Mouse (Mus musculus) hindbrain, embryonic 16.5 days (tissue): ENCODE results near the gene Ap5z1. TPM values are rescaled to one million over a fixed set of nuclear protein-coding genes. Genes with fewer than 3 reads are reported as not detected.
A peak's percentile ranks its signal among the peaks of the same experiment; 100 is the strongest.

Experiments used
- ATAC-seq: fragments of 200-750 bp; cut with Nextera tagmentation; 2 replicates; pipeline ENCODE4 v1.8.0; 2017; ENCODE audit warnings: moderate TSS enrichment, moderate library complexity
- H3K27ac ChIP-seq: fragments of 300-500 bp; sonication (generic); 2 replicates; pipeline ENCODE4 v1.5.1; 2014; ENCODE audit warnings: low read depth, mild to moderate bottlenecking, control low read depth, low read length, moderate library complexity
- H3K27me3 ChIP-seq: fragments of 300-500 bp; sonication (generic); replicated peaks from 2 replicates; pipeline ENCODE4 v1.6.1; 2014; ENCODE audit warnings: low read length; ENCODE audit not compliant: control insufficient read depth, insufficient read depth
- H3K36me3 ChIP-seq: fragments of 300-500 bp; sonication (generic); 2 replicates; pipeline ENCODE4 v1.6.1; 2014; ENCODE audit warnings: mild to moderate bottlenecking, low read length, moderate library complexity, mixed read lengths; ENCODE audit not compliant: control insufficient read depth, insufficient read depth
- H3K4me1 ChIP-seq: fragments of 300-500 bp; sonication (generic); 2 replicates; pipeline ENCODE4 v1.6.1; 2014; ENCODE audit warnings: low read depth, low read length; ENCODE audit not compliant: control insufficient read depth, insufficient read depth
- H3K4me2 ChIP-seq: fragments of 300-500 bp; sonication (generic); 2 replicates; pipeline ENCODE4 v1.6.1; 2014; ENCODE audit warnings: mild to moderate bottlenecking, low read length, control low read depth, moderate library complexity
- H3K4me3 ChIP-seq: fragments of 300-500 bp; sonication (generic); 2 replicates; pipeline ENCODE4 v1.5.1; 2014; ENCODE audit warnings: mild to moderate bottlenecking, low read length, control low read depth, moderate library complexity
- H3K9ac ChIP-seq: fragments of 300-500 bp; sonication (generic); 2 replicates; pipeline ENCODE4 v1.6.1; 2014; ENCODE audit warnings: low read depth, mild to moderate bottlenecking, control low read depth, low read length, moderate library complexity
- H3K9me3 ChIP-seq: fragments of 300-500 bp; sonication (generic); 2 replicates; pipeline ENCODE4 v1.6.1; 2014; ENCODE audit warnings: mild to moderate bottlenecking, low read length, moderate library complexity; ENCODE audit not compliant: control insufficient read depth
- WGBS: fragments of 180-500 bp; shearing (Covaris S2); extraction: QIAGEN DNeasy Blood & Tissue Kit; methylation state at CpG from one replicate; pipeline ENCODE4 v1.1.7; 2014; 5-methylcytosine and 5-hydroxymethylcytosine counted together
- polyA plus RNA-seq: library from polyadenylated mRNA; unstranded; fragments of >200 nt; fragmentation: Nextera tagmentation; extraction: Ambion mirVana; gene quantifications from 2 replicates; pipeline ENCODE4 v1.2.1, GENCODE M21; 2015

The Ap5z1 gene
- polyA plus RNA-seq, 1 experiment from 2014 or later = 12.3 TPM

DNA sequence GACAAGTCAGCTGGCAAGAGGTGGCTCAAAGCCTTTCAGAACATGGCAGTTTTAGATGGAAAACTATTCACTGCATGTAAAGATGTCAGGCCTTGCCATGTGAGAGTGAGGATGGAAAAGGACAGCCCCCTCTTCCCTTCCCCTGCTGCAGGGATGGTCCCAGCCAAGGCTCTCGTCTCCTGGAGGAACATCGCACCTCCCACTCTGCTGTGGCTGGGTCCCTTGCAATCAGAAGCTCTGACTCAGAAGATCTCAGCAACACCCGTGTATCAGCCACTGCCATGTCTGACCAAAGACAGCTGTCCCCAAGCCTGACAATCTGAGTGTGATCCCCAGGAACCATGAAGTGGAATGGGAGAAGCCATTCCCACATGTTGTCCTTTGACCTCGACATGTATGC is 48.4 kb downstream of the Ap5z1 start:
- 87% methylated on average over 4 of the region's 4 CpGs for WGBS
- ATAC-seq = no peak
- H3K4me2 ChIP-seq = no peak overlapping the region

DNA sequence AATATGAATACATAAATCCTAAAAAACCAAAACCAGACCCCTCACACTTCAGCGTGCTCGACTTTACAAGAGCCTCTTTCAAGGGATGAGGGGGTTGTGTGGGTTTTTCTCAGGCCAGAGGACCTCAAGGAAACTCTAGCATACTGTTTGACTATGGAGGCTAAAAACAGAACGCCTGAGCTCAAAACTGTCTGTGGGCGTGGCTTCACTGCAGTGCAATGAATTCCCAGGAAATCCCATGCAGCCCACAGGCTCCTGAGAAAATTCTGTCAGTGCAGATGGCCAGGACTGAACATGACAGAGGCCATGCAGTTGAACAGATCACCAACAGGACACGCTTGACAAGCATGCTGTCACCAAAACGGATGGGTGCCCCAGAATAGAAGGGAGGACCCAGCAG is 55.2 kb downstream of the Ap5z1 start:
- Histone ChIP-seq H3K4me2 (no peak overlapping the region), H3K9me3 (0 out of 2 replicates have a peak, but pooled peaks cover 2% of the 10 kb centered on the region), H3K27me3 (no peaks in the 10 kb centered on the region), H3K9ac (no peak overlapping the region), H3K36me3 (peaks cover 2% of the 10 kb centered on the region; the same call in 1 of the 2 replicates), H3K4me1 (no peaks in the 10 kb centered on the region), H3K27ac (no peak overlapping the region), H3K4me3 (no peak overlapping the region)
- WGBS = 68% methylated on average over 6 of the region's 6 CpGs
- no peak for ATAC-seq

More for the DNA sequence above, 48.4 kb downstream of the Ap5z1 start:
- H3K9ac ChIP-seq = no peak overlapping the region
- H3K9me3 ChIP-seq = no peaks in the 10 kb centered on the region
- no peaks in the 10 kb centered on the region for H3K27me3 ChIP-seq
- H3K36me3 ChIP-seq = no peaks in the 10 kb centered on the region
- no peak overlapping the region for H3K4me3 ChIP-seq
- H3K27ac ChIP-seq = no peak overlapping the region
- H3K4me1 ChIP-seq = peaks cover 24% of the 10 kb centered on the region

DNA sequence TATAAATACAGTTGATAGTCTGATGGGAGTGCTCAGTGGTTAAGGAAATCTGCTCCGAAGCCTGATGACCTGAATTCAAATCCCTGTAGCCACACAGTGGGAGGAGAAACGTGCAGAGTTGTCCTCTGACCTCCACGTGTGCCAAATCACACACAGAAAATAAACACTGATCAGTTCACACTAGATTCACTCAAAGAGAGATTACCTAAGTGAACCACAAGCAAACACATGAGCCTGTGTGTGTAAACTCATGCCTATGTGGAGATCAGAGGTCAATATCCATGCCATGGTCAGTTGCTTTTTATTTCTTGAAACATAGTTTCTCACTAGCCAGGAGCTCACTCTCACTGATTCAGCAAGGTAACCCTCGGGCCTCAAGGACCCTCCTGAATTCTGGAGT is 56.6 kb downstream of the Ap5z1 start:
- WGBS = 83% methylated on average over 4 of the region's 4 CpGs
- no peaks in the 10 kb centered on the region for H3K27me3 ChIP-seq
- no peak overlapping the region for H3K4me3 ChIP-seq
- no peak overlapping the region for H3K9ac ChIP-seq
- H3K27ac ChIP-seq = no peak overlapping the region
- no peak overlapping the region for H3K4me2 ChIP-seq
- no peaks in the 10 kb centered on the region for H3K4me1 ChIP-seq
- no peak for ATAC-seq
- peaks cover 2% of the 10 kb centered on the region; the same call in 1 of the 2 replicates for H3K36me3 ChIP-seq
- 0 out of 2 replicates have a peak, but pooled peaks cover 2% of the 10 kb centered on the region for H3K9me3 ChIP-seq

DNA sequence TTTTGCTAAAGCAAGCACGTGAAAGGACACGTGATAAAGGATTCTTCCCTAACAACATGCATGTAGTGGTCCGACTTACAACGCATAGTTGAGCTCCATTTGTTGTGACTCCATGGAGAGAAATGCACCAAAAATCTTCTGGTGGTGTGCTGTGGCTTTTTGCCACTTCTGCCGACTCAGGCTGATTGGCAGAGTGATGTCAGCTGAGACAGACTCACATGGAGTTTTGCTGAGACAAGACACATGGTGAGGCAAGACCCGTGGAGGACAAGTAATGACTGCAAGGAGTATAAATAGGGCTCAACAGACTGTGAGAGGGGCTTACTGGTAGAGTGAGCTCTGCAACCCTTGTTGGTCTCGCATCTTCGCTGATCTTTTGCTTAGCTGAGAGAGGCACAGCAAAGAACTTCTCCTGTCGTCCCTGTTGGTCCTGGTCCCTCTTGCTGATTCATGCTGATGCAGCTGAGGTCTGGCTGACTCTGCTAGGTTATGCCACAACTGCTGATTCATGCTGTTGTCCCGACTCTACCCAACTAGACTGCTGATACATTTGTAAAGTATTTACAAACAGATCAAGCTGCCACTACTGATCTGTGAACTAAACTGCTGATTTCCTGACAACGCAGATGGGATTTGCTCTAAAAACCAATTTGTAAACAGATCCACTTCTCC is 57.6 kb downstream of the Ap5z1 start:
- Histone ChIP-seq H3K4me1 (no peaks in the 10 kb centered on the region), H3K9me3 (0 out of 2 replicates have a peak, but pooled peaks cover 2% of the 10 kb centered on the region)
- WGBS = 88% methylated on average over 11 of the region's 11 CpGs

DNA sequence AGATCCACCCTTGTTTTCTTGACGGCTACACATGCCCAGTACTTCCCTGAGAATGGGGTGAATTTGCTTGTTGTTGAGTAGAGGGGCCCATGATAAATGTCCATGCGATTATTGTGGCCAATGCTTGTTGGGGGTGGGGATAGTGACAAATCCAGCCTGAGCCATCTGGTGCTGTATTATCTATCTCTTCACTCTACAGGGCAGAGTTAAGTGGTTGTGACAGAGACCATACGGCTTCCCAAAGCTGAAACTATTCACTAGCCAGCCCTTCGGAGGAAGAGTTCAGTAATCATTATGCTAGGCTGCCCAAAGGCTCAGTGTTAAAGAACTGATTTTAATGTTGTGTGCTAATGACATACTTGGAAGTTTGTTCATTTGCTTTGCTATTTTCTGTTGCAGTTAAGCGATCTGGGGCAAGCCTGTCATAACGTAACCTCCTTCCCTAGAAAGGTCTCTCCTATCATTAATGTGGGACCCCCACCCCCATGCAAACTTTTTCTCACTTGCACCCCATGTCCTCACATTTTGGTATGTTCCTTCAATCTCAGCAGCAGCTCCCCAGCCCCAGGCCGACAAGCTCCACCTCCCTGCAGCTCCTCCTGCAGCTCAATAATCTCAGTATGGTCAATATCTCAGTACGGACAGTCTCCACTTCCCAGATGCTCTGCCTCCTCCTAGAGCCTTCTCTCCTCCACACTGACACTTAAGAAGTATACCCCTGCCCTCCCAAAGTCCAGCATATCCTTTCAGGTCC is 61.1 kb downstream of the Ap5z1 start:
- H3K9me3 ChIP-seq = peaks cover 3% of the 10 kb centered on the region; the same call in 1 of the 2 replicates
- no peaks in the 10 kb centered on the region for H3K27me3 ChIP-seq
- H3K9ac ChIP-seq = no peak overlapping the region
- WGBS = 71% methylated on average over 8 of the region's 8 CpGs
- H3K36me3 ChIP-seq = peaks cover 4% of the 10 kb centered on the region
- no peak for ATAC-seq
- no peak overlapping the region for H3K4me2 ChIP-seq
- H3K4me1 ChIP-seq = no peaks in the 10 kb centered on the region
- peak overlapping the region; percentile 13; the same call in 1 of the 2 replicates for H3K27ac ChIP-seq
- no peak overlapping the region for H3K4me3 ChIP-seq

More for the DNA sequence above, 57.6 kb downstream of the Ap5z1 start:
- ATAC-seq = no peak
- Histone ChIP-seq H3K27ac (no peak overlapping the region), H3K36me3 (peaks cover 2% of the 10 kb centered on the region; the same call in 1 of the 2 replicates), H3K27me3 (no peaks in the 10 kb centered on the region), H3K9ac (no peak overlapping the region), H3K4me3 (no peak overlapping the region), H3K4me2 (no peak overlapping the region)

Other genes starting within 250 kb of the Ap5z1 start
- 3.1 and 5.1 TPM in 2 replicates for gene Foxk1, start 62.4 kb upstream of the Ap5z1 start, polyA plus RNA-seq
- 0.15 and 0.16 TPM in 2 replicates for gene Papolb, start 66.1 kb downstream of the Ap5z1 start, polyA plus RNA-seq
- gene Radil, start 87.2 kb downstream of the Ap5z1 start, polyA plus RNA-seq = 24.3 and 25.0 TPM in 2 replicates
- gene Mmd2, start 144.9 kb downstream of the Ap5z1 start, polyA plus RNA-seq = 83.8 and 110 TPM in 2 replicates
- 36.8 and 42.0 TPM in 2 replicates for gene Wipi2, start 163.8 kb downstream of the Ap5z1 start, polyA plus RNA-seq
- 87.4 and 98.0 TPM in 2 replicates for gene Slc29a4, start 228.6 kb downstream of the Ap5z1 start, polyA plus RNA-seq